Mouse (Mus musculus) large intestine, adult 2 months (tissue): ENCODE data around the gene Gm29776. TPM values are rescaled to one million over a fixed set of nuclear protein-coding genes. Genes with fewer than 3 reads are reported as not detected.

Experiments used
- DNase-seq: peaks from one replicate; pipeline ENCODE4 v3.0.0-alpha.2; 2012; ENCODE audit warnings: low read depth, low spot score
- WGBS: fragments of 180-500 bp; shearing (Covaris S2); methylation state at CpG from one replicate; pipeline ENCODE4 v1.1.7; 2018; 5-methylcytosine and 5-hydroxymethylcytosine counted together
- polyA plus RNA-seq: library from polyadenylated mRNA; depleted of rRNA; stranded (reverse); fragments of >200 nt; gene quantifications from 2 replicates; pipeline ENCODE4 v1.2.3, GENCODE M21; 2012

Gene Gm29776
- polyA plus RNA-seq, 1 experiment, result not detected

DNA sequence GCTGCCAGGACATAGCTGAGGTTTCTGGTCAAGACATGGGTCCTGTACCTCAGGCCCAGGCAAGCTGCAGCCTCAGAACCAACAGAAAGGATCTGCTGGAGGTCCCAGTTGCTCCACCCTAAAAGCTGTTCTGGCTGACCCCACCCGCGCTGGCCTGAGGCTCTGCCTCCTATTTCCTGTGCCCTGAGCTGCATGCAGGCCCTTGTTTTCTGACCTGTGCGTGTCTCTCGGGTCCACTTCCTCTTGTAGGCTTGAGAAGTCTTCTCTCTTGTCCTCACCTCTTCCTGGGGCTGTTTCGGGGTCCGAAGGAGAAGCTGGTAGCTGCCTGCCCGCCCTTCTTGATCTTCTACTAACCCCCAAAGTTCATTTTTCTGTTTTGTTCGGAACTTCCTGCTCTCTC is 14.2 kb upstream of the Gm29776 start:
- DNase-seq, result no peak
- 59% methylated on average over 8 of the region's 8 CpGs for WGBS

- no peak for DNase-seq
- 80% methylated on average over 7 of the region's 7 CpGs for WGBS
These were observed 13.4 kb upstream of the Gm29776 start, which contains the start of gene Cebpe for GRCm38 (mm10) chr14:54712074-54712473. TSS of gene Cebpe (minus strand) at chr14:54712174.

DNA sequence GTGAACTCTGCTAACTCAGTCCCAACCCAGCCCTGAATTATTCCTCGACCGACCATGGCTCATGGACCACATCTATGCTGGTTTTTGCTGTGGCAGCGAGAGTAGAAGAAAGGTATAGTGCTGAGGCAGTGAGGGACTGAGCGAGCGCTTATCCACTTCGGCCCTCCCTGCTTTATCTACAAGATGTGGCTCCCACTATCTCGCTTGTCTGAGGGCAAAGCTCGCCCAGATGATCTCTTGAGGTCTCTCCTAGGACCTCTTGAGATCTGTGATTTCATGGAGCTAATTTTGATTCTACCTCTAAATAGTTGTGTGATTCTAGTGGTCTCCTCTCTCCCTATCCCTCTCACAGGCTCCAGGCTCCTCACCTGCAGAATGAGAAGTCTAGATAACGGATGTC is 10.4 kb upstream of the Gm29776 start:
- WGBS, result 88% methylated on average over 9 of the region's 9 CpGs
- DNase-seq, result no peak

DNA sequence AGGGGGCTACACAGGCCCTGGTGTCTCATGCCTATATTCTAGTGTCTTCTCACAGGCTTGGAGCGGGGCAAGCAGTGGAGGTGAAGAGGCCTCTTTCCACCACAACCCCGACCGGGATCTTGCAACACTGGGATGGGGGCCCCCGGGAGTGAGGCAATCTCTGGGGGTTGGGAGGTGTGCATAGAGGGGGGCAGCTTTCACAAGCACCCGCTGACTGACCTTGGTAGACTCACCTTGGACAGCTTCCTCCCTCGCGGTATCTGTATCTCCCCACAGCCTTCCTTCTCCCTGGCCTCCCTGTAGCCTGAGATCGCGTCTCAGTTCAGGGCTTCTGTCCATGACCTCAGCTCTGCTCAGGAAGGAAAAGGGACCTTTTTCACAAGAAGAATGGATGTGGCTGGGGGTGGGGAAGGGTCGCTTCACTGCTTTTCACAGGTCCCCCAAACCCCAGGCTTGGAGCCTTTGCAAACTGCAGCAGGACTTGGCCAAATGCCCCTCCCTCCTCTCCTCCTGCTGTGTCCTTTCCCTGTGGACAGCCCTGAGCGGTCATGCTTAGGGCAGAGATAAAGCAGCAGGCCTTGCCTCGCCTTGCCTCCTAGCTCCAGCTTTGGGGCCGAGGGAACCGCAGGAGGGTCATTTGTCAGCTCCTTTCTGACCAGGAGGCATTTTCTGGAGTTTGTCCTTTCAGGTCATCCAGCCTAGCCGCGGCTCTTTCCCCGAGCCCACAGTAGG is 8.1 kb upstream of the Gm29776 start:
- DNase-seq, result no peak
- WGBS, result 74% methylated on average over 17 of the region's 17 CpGs

GRCm38 (mm10) chr14:54705844-54706243 is 7.2 kb upstream of the Gm29776 start:
- 33% methylated on average over 5 of the region's 5 CpGs for WGBS
- no peak for DNase-seq

DNA sequence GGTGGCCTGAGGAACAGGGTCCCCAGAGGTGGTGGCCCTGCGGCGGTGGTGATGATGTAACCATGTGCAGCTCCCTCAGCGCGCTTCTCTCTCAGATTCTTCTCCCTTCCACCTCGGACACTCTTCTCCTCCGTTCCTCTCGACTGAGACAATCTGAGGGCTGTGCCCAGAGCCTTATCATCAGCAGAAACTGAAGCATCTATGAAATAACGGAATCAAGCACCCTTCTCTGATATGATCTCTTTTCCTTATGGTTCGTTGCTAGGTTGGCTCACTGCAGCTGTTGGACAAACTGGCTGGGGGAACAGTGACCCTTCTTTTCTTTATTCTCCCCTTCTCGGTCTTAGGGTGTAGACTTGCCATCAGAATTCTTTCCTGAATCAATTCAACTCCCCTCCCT is 4.6 kb upstream of the Gm29776 start:
- no peak for DNase-seq
- 52% methylated on average over 10 of the region's 10 CpGs for WGBS

DNA sequence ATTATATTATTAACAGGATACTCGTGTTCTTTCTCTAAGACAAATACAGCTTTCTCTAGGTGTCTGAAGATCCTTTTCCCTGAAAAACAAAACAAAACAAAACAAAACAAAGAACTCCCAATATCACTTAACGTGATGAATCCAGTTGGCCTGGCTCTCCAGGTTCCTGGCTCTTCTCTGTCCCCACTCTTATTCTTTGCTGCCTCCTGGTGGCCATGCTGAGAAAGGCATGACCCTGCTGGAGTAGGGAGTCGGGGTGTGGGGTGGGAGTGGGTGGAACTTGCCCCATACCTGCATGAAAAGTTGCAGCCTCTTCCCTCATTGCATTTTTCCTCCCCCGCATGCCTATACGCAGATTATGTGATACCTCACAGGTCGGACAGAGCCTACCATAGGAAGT is 2.7 kb upstream of the Gm29776 start:
- DNase-seq, result peak; percentile 52
- 11% methylated on average over 6 of the region's 6 CpGs for WGBS

DNA sequence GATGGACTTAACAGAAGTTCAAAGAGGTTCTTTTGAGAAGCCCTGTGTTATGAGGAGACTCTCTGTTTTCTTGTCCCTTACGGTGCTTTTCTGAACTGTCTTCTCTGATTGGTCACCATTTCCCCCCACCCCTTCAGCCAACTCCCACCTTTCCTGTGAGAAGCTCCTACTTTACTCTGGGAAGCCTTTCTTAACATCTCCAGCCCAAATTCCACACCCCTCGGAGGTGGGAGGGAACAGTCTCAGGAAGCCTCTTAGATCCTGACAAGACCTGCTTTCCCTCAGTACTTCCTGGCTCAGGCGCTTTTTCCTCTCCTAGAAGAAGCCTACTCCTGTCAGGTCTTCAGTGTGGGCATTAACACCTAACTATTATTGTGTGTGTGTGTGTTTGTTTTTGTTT is 953 bp upstream of the Gm29776 start:
- WGBS, result 64% methylated on average over 3 of the region's 3 CpGs
- DNase-seq, result no peak

DNA sequence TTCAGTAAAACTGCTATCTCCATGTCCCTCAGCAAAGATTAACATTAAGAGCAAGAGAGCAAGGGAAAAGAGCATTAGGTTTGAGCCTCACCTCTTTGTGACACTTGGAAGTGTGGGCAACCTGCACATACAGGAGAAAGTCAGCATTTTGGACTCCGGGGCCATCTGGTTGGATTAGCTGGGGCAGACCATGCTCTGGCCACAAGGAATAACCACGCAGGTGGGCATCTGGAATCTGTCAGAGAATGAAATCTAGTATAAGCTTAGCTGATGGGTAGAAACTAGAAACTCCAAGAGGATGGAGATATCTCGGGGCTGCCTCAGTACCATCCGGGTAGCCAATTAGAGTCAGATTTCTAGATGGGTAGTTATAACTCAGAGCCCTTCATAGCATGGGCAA is 1.9 kb downstream of the Gm29776 start:
- DNase-seq, result no peak

GRCm38 (mm10) chr14:54695042-54695441 is 3.6 kb downstream of the Gm29776 start:
- 43% methylated on average over 6 of the region's 6 CpGs for WGBS
- no peak for DNase-seq

More for the DNA sequence above, 1.9 kb downstream of the Gm29776 start:
- 83% methylated on average over 4 of the region's 4 CpGs for WGBS

DNA sequence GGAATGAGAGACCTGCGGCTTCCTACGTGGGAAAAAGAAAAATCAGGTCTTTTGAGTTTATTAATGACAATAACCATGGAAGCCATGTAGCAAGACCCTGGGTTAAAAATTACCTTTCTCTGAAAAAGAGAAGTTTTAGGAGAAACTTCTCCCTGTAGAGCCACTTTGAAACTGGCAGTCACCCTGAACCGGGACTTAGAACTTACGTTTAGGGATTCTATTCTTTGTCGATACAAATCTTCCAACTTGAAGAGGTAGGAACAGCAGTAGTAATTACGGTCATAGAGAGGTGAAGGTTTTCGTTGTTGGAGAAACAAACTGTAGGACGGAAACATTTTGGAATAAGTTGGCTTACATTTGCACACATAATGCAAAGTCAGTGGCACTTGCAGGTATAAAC is 11.4 kb downstream of the Gm29776 start:
- under 1% methylated on average over 8 of the region's 8 CpGs for WGBS
- DNase-seq, result no peak

DNA sequence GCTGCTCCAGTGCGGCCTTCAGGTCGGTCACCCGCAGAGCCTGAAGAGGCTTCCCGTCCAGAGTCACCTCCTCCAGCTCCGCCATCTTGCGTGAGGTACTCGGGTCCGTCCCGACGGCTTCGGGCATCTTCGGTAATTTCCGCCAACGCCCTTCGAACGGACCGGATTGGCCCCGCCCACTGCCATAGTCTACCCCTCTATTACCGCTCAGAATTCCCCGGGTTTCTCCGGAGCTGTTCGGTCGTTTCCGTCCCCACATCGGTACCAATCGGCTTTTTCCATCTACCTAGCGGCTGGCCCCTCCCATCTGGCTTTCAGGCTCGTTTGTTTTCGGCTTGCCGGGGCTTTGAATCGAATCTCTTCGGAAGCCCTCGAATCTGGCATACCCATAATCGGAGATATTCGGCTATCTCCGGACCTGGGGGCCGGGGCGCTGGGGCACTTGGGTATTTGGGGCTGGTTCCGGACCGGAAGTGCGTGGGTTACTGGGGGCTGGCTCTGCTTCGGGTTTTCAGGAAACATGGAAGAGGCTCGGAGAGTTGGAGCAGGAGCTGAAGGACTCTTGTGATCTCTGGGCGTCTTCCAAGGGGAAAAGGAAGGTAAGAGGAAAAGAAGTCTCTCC is 12.0 kb downstream of the Gm29776 start, which contains the start of gene Acin1:
TSS of gene Acin1 (minus strand) at position 410 of the 622 bp plus-strand sequence.
- peak; percentile 99 for DNase-seq
- under 1% methylated on average over 44 of the region's 44 CpGs for WGBS

DNA sequence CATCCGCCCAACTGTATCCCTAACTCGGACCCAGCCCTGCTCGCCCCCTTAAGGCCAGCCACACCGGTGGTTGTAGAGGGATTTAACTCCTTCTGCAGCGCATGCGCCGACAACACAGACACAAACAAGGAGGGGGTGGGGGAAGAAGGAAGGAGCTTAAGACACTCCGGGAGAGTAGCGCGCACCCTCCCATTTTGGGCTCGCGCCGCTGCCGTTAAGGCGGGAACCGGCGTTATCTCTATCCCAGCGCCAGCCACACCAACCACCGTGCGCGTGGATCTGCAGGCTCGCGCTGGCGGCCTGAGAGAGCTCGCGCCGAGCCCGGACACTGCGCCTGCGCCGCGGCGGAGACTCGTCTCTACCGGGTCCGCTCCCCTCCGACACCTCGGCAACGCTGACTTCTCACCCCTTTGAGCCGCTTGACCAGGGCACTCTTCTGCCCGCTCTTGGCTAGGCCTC is 12.5 kb downstream of the Gm29776 start, which contains the start of gene 1700123O20Rik:
TSS of gene 1700123O20Rik (plus strand) at position 154 of the 459 bp plus-strand sequence.
- WGBS, result under 1% methylated on average over 41 of the region's 41 CpGs
- DNase-seq, result peak; percentile 43

- 2% methylated on average over 8 of the region's 8 CpGs for WGBS
These were observed 13.2 kb downstream of the Gm29776 start for GRCm38 (mm10) chr14:54685471-54685870.

GRCm38 (mm10) chr14:54682396-54682795 is 16.2 kb downstream of the Gm29776 start:
- DNase-seq, result no peak
- WGBS, result 87% methylated on average over 3 of the region's 3 CpGs

More at GRCm38 (mm10) chr14:54685471-54685870, 13.2 kb downstream of the Gm29776 start:
- DNase-seq, result no peak

GRCm38 (mm10) chr14:54678657-54679304 is 19.9 kb downstream of the Gm29776 start:
- no peak for DNase-seq
- 77% methylated on average over 16 of the region's 16 CpGs for WGBS

DNA sequence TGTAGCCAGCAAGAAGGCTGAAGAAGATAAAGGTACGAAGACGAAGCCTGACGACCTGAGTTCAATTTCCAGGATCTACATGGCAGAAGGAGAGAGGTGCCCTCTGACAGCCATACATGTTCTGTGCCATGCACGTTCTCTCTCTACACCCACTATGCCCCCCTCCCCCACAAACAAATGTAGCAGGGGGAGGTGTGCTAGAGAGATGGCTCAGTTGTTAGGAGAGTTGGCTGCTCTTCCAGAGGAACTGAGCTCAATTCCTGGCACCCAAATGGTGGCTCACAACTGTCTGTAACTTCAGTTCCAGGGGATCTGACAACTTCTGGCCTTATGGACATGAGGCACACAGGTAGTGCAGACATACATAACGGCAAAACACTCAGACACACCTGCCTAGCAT is 22.3 kb downstream of the Gm29776 start:
- 85% methylated on average over 5 of the region's 5 CpGs for WGBS
- DNase-seq, result no peak

DNA sequence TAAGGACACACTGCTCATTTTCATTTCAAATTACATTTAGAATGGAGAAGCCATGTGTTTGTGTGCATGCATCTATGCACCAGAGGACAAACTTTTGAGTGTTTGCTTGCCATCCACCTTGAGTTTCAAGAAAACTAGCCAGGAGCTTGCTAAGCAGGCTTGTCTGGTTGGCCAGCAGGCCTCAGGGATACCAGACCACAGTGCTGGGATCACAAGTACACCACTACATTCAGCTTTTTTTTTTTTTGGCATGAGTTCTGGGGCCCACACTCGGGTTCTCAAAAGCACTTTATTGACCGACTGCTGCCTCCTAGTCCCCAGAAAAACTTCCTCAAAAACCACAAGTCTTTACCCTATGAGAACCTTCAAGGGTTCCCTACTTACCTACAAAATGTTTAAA is 24.3 kb downstream of the Gm29776 start:
- no peak for DNase-seq
- 47% methylated on average over 2 of the region's 2 CpGs for WGBS

- 66% methylated on average over 4 of the region's 4 CpGs for WGBS
- DNase-seq, result no peak
These were observed 29.3 kb downstream of the Gm29776 start for GRCm38 (mm10) chr14:54669381-54669780.

- no peak for DNase-seq
- 91% methylated on average over 10 of the region's 10 CpGs for WGBS
These were observed 34.0 kb downstream of the Gm29776 start for GRCm38 (mm10) chr14:54664477-54665222.
